ENCODE assay signal across 17 mouse cellular contexts in the genomic region with DNA sequence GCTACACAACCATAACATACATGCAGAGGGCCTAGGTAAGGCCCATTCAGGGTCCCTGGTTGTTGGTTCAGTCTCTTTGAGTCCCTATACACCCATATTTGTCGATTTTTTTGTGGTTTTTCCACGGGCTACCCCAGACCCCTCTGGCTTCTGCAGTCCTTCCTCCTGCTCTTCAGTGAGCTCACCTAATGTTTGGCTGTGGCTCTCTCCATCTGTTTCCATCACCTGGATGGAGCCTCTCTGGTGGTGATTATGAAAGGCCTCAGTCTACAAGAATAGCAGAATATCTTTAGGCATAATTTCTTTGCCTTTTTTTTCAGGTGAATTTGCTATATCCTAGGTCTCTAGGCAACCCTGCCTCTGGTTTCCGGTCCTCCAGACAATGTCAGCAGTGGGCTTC.
"Had no signal": no experiment of that assay in that cellular context is flagged by ENCODE, and none has a peak within 500 bp of the region (broad histone marks: within the 10 kb centered on the region; RNA-seq: fewer than 3 reads in every experiment).

No protein-coding gene starts in this region.

- H3K27ac ChIP-seq: kidney, postnatal 0 days; left cerebral cortex, adult 2 months; limb, embryonic 10.5 days; liver, embryonic 15.5 days; midbrain, embryonic 10.5 days; neural tube, embryonic 13.5 days; stomach, embryonic 15.5 days had no signal

- DNase-seq: kidney, postnatal 36 days; lung, adult 2 months; lung, postnatal 36 days; retina, postnatal 1 day; right cerebral cortex, postnatal 14 days; thymus, adult 2 months; thymus, postnatal 25 days had no signal

- H3K27me3 ChIP-seq: liver, embryonic 15.5 days; neural tube, embryonic 13.5 days; stomach, embryonic 15.5 days had no signal

- ATAC-seq: lung, postnatal 0 days; midbrain, embryonic 16.5 days had no signal

- H3K4me3 ChIP-seq: left cerebral cortex, adult 2 months; limb, embryonic 10.5 days; liver, embryonic 15.5 days; midbrain, embryonic 10.5 days; neural tube, embryonic 13.5 days; stomach, embryonic 15.5 days had no signal

- H3K36me3 ChIP-seq: limb, embryonic 10.5 days; liver, embryonic 15.5 days; midbrain, embryonic 10.5 days; neural tube, embryonic 13.5 days; stomach, embryonic 15.5 days had no signal

- H3K4me2 ChIP-seq: liver, embryonic 11.5 days; liver, embryonic 15.5 days; neural tube, embryonic 13.5 days; stomach, embryonic 15.5 days had no signal

- H3K9me3 ChIP-seq: limb, embryonic 10.5 days; liver, embryonic 15.5 days; midbrain, embryonic 10.5 days; neural tube, embryonic 13.5 days; stomach, embryonic 15.5 days had no signal

- H3K4me1 ChIP-seq: liver, embryonic 15.5 days; midbrain, embryonic 10.5 days; neural tube, embryonic 13.5 days; stomach, embryonic 15.5 days had no signal

- H3K9ac ChIP-seq: liver, embryonic 15.5 days; neural tube, embryonic 13.5 days; stomach, embryonic 15.5 days had no signal
